9 mouse cellular contexts compared by ENCODE assay signal in the genomic region with DNA sequence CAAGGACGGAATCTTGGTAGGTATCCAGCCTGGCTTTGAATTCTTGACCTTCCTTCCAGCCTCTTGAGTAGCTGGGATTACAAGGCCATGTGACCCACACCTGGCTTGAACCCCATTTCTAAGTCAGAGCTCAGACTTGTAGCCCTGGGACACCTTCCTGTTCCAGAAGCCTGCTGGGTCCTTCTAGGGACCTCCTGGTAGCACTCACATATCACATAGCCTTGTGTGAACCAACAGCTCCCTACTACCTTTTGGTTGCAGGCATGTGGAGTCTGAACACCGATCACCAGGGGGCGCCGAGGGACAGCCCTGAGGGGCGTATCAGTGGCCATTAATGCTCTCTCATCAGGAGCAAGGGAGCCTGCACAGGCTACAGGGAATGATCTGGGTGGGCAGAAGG. TPM values are rescaled to one million over a fixed set of nuclear protein-coding genes. Genes with fewer than 3 reads are reported as not detected.
A peak's percentile ranks its signal among the peaks of the same experiment; 100 is the strongest.
DNase-seq lines count a peak whose midpoint lies in the region; ATAC-seq lines count a peak whose summit lies in the region.
"Had no signal": no experiment of that assay in that cellular context is flagged by ENCODE, and none has a peak within 500 bp of the region (broad histone marks: within the 10 kb centered on the region; RNA-seq: fewer than 3 reads in every experiment).

No protein-coding gene starts in this region.

- H3K4me1 ChIP-seq in hindbrain, embryonic 14.5 days (replicated peaks; ENCODE audit: control insufficient read depth, insufficient read depth, low read length), result 0 out of 2 replicates have a peak, but pooled peaks cover 4% of the 10 kb centered on the region
- no peaks in the 10 kb centered on the region; the same call in 1 of the 2 replicates for H3K4me1 ChIP-seq in hindbrain, embryonic 16.5 days (ENCODE audit: control insufficient read depth, insufficient read depth, low read depth, low read length)
- H3K4me1 ChIP-seq in intestine, embryonic 15.5 days (replicated peaks), result peaks cover 17% of the 10 kb centered on the region
- H3K4me1 ChIP-seq in limb, embryonic 13.5 days, result peaks cover 28% of the 10 kb centered on the region

- H3K9me3 ChIP-seq in hindbrain, embryonic 14.5 days (ENCODE audit: control insufficient read depth, low read length), result no peaks in the 10 kb centered on the region
- H3K9me3 ChIP-seq in hindbrain, embryonic 16.5 days (ENCODE audit: control insufficient read depth, low read length), result no peaks in the 10 kb centered on the region
- H3K9me3 ChIP-seq in intestine, embryonic 15.5 days, result no peaks in the 10 kb centered on the region
- H3K9me3 ChIP-seq in limb, embryonic 13.5 days, result no peaks in the 10 kb centered on the region
- H3K9me3 ChIP-seq: neural tube, embryonic 13.5 days had no signal

- ATAC-seq in hindbrain, embryonic 14.5 days (ENCODE audit: low FRiP score), result no peak
- no peak for ATAC-seq in hindbrain, embryonic 16.5 days
- ATAC-seq in frontal cortex, adult (ENCODE audit: low TSS enrichment), result peak; percentile 45; the same call in 1 of the 2 replicates
- ATAC-seq in intestine, embryonic 15.5 days, result peak; percentile 58; the same call in 1 of the 2 replicates
- ATAC-seq in limb, embryonic 13.5 days (ENCODE audit: low FRiP score, low read depth), result 0 out of 2 replicates have a peak, but pooled peaks have one; percentile 45

- no peak overlapping the region for H3K27ac ChIP-seq in hindbrain, embryonic 14.5 days
- no peak overlapping the region for H3K27ac ChIP-seq in hindbrain, embryonic 16.5 days (ENCODE audit: low read depth, low read length)
- H3K27ac ChIP-seq in intestine, embryonic 15.5 days, result no peak overlapping the region
- 0 out of 2 replicates have a peak overlapping the region, but pooled peaks have one; percentile 44 for H3K27ac ChIP-seq in limb, embryonic 13.5 days
- H3K27ac ChIP-seq: neural tube, embryonic 13.5 days had no signal

- H3K36me3 ChIP-seq in hindbrain, embryonic 14.5 days (replicated peaks; ENCODE audit: control insufficient read depth, insufficient read depth), result peaks cover 33% of the 10 kb centered on the region
- H3K36me3 ChIP-seq in hindbrain, embryonic 16.5 days (ENCODE audit: control insufficient read depth, insufficient read depth, low read length), result peaks cover 25% of the 10 kb centered on the region
- H3K36me3 ChIP-seq in intestine, embryonic 15.5 days, result no peaks in the 10 kb centered on the region
- H3K36me3 ChIP-seq in limb, embryonic 13.5 days, result no peaks in the 10 kb centered on the region

- no peaks in the 10 kb centered on the region for H3K27me3 ChIP-seq in hindbrain, embryonic 14.5 days (ENCODE audit: control insufficient read depth, insufficient read depth, low read length)
- no peaks in the 10 kb centered on the region for H3K27me3 ChIP-seq in hindbrain, embryonic 16.5 days (replicated peaks; ENCODE audit: control insufficient read depth, insufficient read depth, low read length)
- H3K27me3 ChIP-seq in intestine, embryonic 15.5 days (replicated peaks), result no peaks in the 10 kb centered on the region
- H3K27me3 ChIP-seq in limb, embryonic 13.5 days, result no peaks in the 10 kb centered on the region
- H3K27me3 ChIP-seq: neural tube, embryonic 13.5 days had no signal

- no peak overlapping the region for H3K9ac ChIP-seq in hindbrain, embryonic 14.5 days
- H3K9ac ChIP-seq in hindbrain, embryonic 16.5 days (ENCODE audit: low read depth, low read length), result no peak overlapping the region
- no peak overlapping the region for H3K9ac ChIP-seq in intestine, embryonic 15.5 days
- no peak overlapping the region for H3K9ac ChIP-seq in limb, embryonic 13.5 days
- H3K9ac ChIP-seq: neural tube, embryonic 13.5 days had no signal

- H3K4me3 ChIP-seq in hindbrain, embryonic 14.5 days (replicated peaks; ENCODE audit: low read length), result no peak overlapping the region
- no peak overlapping the region for H3K4me3 ChIP-seq in hindbrain, embryonic 16.5 days (ENCODE audit: low read length)
- H3K4me3 ChIP-seq in intestine, embryonic 15.5 days (replicated peaks), result no peak overlapping the region
- no peak overlapping the region for H3K4me3 ChIP-seq in limb, embryonic 13.5 days
- H3K4me3 ChIP-seq: neural tube, embryonic 13.5 days had no signal

- WGBS in hindbrain, embryonic 14.5 days, result 45% methylated on average over 5 of the region's 5 CpGs
- WGBS in hindbrain, embryonic 16.5 days, result 39% methylated on average over 5 of the region's 5 CpGs
- WGBS in intestine, embryonic 15.5 days, result 31% methylated on average over 5 of the region's 5 CpGs
- WGBS in limb, embryonic 13.5 days, result 23% methylated on average over 5 of the region's 5 CpGs

- DNase-seq in hindbrain, embryonic 14.5 days (ENCODE audit: low spot score), result peak; percentile 49
- DNase-seq in adrenal gland, postnatal 25 days, result peak; percentile 79
- peak; percentile 76 for DNase-seq in ovary, postnatal 36 days (ENCODE audit: low spot score)
- peak; percentile 82 for DNase-seq in thymus, postnatal 4 days

- H3K4me2 ChIP-seq in hindbrain, embryonic 14.5 days (replicated peaks), result no peak overlapping the region
- no peak overlapping the region for H3K4me2 ChIP-seq in hindbrain, embryonic 16.5 days (ENCODE audit: low read length)
- H3K4me2 ChIP-seq in intestine, embryonic 15.5 days (replicated peaks), result no peak overlapping the region
- no peak overlapping the region for H3K4me2 ChIP-seq in limb, embryonic 13.5 days (replicated peaks)
- H3K4me2 ChIP-seq: neural tube, embryonic 13.5 days had no signal

RNA-seq across cellular contexts. Expression of a gene that starts 18.8 kb away (rescaled TPM):
- polyA plus RNA-seq in hindbrain, embryonic 14.5 days (2014; fragmentation: Nextera tagmentation; extraction: Ambion mirVana), result 69.0 and 76.0 TPM in 2 replicates
- 72.1 and 72.5 TPM in 2 replicates for polyA plus RNA-seq in hindbrain, embryonic 16.5 days (2015; fragmentation: Nextera tagmentation; extraction: Ambion mirVana)
- 45.9 and 55.2 TPM in 2 replicates for total RNA-seq in adrenal gland, postnatal 25 days (2021)
- 64.1 and 74.9 TPM in 2 replicates for polyA plus RNA-seq in intestine, embryonic 15.5 days (2015; fragmentation: Nextera tagmentation; extraction: Ambion mirVana)
- polyA plus RNA-seq in limb, embryonic 13.5 days (2015; fragmentation: Nextera tagmentation; extraction: Ambion mirVana), result 92.1 and 97.8 TPM in 2 replicates

RNA-seq across cellular contexts. Expression of a gene that starts 46.0 kb away (rescaled TPM):
- polyA plus RNA-seq in hindbrain, embryonic 14.5 days (2014; fragmentation: Nextera tagmentation; extraction: Ambion mirVana), result 15.1 and 15.6 TPM in 2 replicates
- 11.1 TPM in 2 replicates for polyA plus RNA-seq in hindbrain, embryonic 16.5 days (2015; fragmentation: Nextera tagmentation; extraction: Ambion mirVana)
- 73.5 and 93.3 TPM in 2 replicates for total RNA-seq in adrenal gland, postnatal 25 days (2021)
- 13.3 and 13.8 TPM in 2 replicates for polyA plus RNA-seq in intestine, embryonic 15.5 days (2015; fragmentation: Nextera tagmentation; extraction: Ambion mirVana)
- 24.4 and 24.8 TPM in 2 replicates for polyA plus RNA-seq in limb, embryonic 13.5 days (2015; fragmentation: Nextera tagmentation; extraction: Ambion mirVana)

Comparison
In these comparisons a context has a peak if more than half of its experiments do, and no peak if none do; other contexts are left out.
1. ATAC-seq: peak in frontal cortex, adult (single experiment), intestine, embryonic 15.5 days (single experiment) and limb, embryonic 13.5 days (single experiment); none in hindbrain, embryonic 14.5 days (single experiment) and hindbrain, embryonic 16.5 days (single experiment).
2. Peak in every context shown above with its lines, with median percentiles within 50 percentile points of each other: DNase-seq.